Mouse (Mus musculus): ENCODE results near the gene Ppargc1a. TPM values are rescaled to one million over a fixed set of nuclear protein-coding genes. Genes with fewer than 3 reads are reported as not detected.

Gene Ppargc1a
- polyA plus RNA-seq, 1 experiment from 2014 or later: 0.03 TPM

GRCm38 (mm10) chr5:51541557-51541956 is 26.0 kb downstream of the Ppargc1a start:
- H3K4me3 ChIP-seq (ENCODE audit: inconsistent target): no peak overlapping the region
- WGBS (ENCODE audit: missing documents): 83% methylated on average over 3 of the region's 3 CpGs

GRCm38 (mm10) chr5:51540816-51541215 is 26.7 kb downstream of the Ppargc1a start:
- WGBS (ENCODE audit: missing documents): 89% methylated on average over 4 of the region's 4 CpGs
- H3K4me3 ChIP-seq (ENCODE audit: inconsistent target): no peak overlapping the region
- no peaks in the 10 kb centered on the region for H3K36me3 ChIP-seq (ENCODE audit: inconsistent target)
- H3K27ac ChIP-seq: no peak overlapping the region
- no peaks in the 10 kb centered on the region for H3K79me2 ChIP-seq (ENCODE audit: inconsistent target)

More at GRCm38 (mm10) chr5:51541557-51541956, 26.0 kb downstream of the Ppargc1a start:
- Histone ChIP-seq H3K27ac (no peak overlapping the region), H3K36me3 (ENCODE audit: inconsistent target) (no peaks in the 10 kb centered on the region), H3K79me2 (ENCODE audit: inconsistent target) (no peaks in the 10 kb centered on the region)

- no peak overlapping the region for H3K4me3 ChIP-seq (ENCODE audit: inconsistent target)
- H3K27ac ChIP-seq: no peak overlapping the region
- H3K36me3 ChIP-seq (ENCODE audit: inconsistent target): no peaks in the 10 kb centered on the region
- H3K79me2 ChIP-seq (ENCODE audit: inconsistent target): no peaks in the 10 kb centered on the region
These were observed 28.0 kb downstream of the Ppargc1a start for GRCm38 (mm10) chr5:51539563-51539962.

GRCm38 (mm10) chr5:51538319-51538718 is 29.2 kb downstream of the Ppargc1a start:
- WGBS (ENCODE audit: missing documents): 89% methylated on average over 6 of the region's 6 CpGs
- Histone ChIP-seq H3K36me3 (ENCODE audit: inconsistent target) (no peaks in the 10 kb centered on the region), H3K27ac (no peak overlapping the region), H3K4me3 (ENCODE audit: inconsistent target) (no peak overlapping the region), H3K79me2 (ENCODE audit: inconsistent target) (no peaks in the 10 kb centered on the region)

DNA sequence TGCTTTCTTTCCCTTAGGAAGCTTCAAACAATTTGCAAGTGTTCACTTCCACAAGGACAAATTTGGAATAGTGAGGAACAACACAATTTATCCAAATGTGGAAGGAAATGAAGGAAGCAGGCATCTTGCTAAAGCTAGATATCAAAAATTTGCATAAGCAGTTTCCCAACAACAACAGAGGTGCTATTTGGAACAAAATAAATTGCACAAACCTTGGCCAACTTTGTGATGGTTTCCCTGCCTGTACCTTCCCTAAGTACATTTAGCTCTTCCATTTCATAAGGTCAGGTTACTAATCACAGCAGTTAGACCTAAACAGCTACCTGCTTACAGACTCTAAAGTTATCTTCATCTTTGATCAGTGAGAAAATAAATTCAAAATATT is 29.9 kb downstream of the Ppargc1a start:
- H3K4me3 ChIP-seq (ENCODE audit: inconsistent target): no peak overlapping the region
- no peaks in the 10 kb centered on the region for H3K36me3 ChIP-seq (ENCODE audit: inconsistent target)
- H3K27ac ChIP-seq: no peak overlapping the region
- H3K79me2 ChIP-seq (ENCODE audit: inconsistent target): no peaks in the 10 kb centered on the region

DNA sequence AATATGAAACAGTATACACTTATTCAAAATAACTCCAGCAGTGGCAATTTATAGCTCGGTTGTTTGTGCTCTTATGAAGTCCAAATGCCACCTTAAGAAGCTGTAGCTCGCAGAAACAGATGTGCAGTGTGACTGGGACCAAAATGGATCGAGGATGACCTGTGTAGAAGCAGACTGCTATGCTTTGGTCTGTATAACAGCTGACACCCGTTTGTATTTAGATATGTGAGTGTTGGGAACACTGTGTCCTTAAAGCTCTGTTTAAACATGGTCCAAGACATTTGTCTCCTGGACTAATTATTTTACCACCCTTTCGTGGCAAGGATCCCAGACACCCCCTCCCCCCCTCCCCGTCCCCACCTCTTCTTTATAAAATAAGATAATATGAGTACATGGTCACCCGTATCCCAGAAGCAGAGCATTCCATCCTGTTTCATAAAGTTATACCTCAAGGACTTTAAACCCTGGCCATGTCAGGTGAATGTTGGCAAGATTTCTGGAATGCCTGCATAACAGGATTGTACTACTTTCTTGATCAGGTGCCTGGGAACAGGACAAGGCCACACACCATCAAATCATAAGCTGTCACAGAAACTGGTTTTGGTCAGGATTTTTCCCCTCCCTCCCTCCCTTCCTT is 30.4 kb downstream of the Ppargc1a start:
- H3K4me3 ChIP-seq (ENCODE audit: inconsistent target): no peak overlapping the region
- no peaks in the 10 kb centered on the region for H3K79me2 ChIP-seq (ENCODE audit: inconsistent target)
- no peaks in the 10 kb centered on the region for H3K36me3 ChIP-seq (ENCODE audit: inconsistent target)
- no peak overlapping the region for H3K27ac ChIP-seq
- 85% methylated on average over 7 of the region's 7 CpGs for WGBS (ENCODE audit: missing documents)

DNA sequence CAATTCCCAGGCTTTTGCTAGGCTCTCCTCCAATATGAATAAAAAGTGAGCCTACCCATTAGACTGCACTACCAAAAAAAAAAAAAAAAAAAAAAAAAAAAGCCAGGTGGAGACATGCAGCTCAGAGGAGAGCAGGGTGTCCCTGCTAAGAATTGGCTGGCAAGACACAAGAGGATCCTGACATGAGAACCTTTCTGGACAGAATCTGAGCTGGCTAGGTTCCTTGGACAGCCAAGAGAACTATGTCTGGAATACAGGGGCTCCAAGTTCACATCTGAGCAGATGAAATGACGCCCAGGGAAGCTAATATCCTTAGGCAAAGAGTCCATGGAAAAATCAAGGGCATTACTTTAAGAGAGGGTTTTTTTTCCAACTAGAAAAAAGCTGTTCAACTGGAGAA is 33.1 kb downstream of the Ppargc1a start:
- Histone ChIP-seq H3K4me3 (ENCODE audit: inconsistent target) (no peak overlapping the region), H3K36me3 (ENCODE audit: inconsistent target) (no peaks in the 10 kb centered on the region), H3K79me2 (ENCODE audit: inconsistent target) (no peaks in the 10 kb centered on the region), H3K27ac (no peak overlapping the region)
- 71% methylated on average over 1 of the region's 1 CpGs for WGBS (ENCODE audit: missing documents)

DNA sequence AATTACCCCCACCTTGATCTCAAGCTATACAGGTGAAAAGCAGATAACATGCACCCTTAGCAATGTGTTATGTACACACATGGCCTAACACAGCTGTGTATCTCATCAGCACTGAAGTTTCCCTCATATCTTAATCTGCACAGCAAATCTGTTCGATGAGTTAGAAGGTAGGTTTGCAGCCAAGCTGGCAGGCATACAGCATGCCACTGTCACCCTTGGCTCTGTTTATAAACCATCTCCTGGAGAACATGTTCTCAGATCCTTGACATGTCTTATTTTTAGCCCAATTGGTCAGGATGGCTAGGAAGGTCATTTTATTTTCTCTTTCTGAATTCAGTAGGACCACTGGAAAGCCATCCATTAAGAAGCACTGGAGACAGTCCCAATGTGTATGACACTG is 36.2 kb downstream of the Ppargc1a start:
- Histone ChIP-seq H3K36me3 (ENCODE audit: inconsistent target) (no peaks in the 10 kb centered on the region), H3K27ac (no peak overlapping the region), H3K79me2 (ENCODE audit: inconsistent target) (no peaks in the 10 kb centered on the region), H3K4me3 (ENCODE audit: inconsistent target) (no peak overlapping the region)
- WGBS (ENCODE audit: missing documents): 93% methylated on average over 1 of the region's 1 CpGs

DNA sequence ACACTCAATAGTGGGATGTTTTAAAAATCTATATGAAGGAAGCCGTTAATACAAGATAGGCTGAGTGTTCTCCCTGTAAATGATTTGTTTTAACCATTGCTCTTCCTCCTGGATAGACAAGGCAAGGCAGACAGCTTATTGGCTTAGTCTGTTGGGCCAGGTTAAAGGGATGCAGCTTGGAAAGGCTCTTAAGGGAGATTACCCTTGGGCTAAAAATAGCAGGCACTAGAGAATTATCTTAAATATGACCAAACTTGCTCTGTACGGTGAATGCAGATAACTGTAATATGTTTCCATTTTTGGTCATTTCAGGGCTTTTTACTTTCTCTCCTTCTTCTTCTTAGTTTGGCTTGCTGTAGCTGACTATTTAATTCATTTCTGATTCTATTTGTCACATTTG is 38.1 kb downstream of the Ppargc1a start:
- H3K27ac ChIP-seq: no peak overlapping the region

GRCm38 (mm10) chr5:51528165-51528498 is 39.4 kb downstream of the Ppargc1a start:
- no peaks in the 10 kb centered on the region for H3K79me2 ChIP-seq (ENCODE audit: inconsistent target)
- no peak overlapping the region for H3K4me3 ChIP-seq (ENCODE audit: inconsistent target)
- no peak overlapping the region for H3K27ac ChIP-seq
- H3K36me3 ChIP-seq (ENCODE audit: inconsistent target): no peaks in the 10 kb centered on the region

More for the DNA sequence above, 38.1 kb downstream of the Ppargc1a start:
- no peaks in the 10 kb centered on the region for H3K36me3 ChIP-seq (ENCODE audit: inconsistent target)
- 93% methylated on average over 2 of the region's 2 CpGs for WGBS (ENCODE audit: missing documents)
- no peaks in the 10 kb centered on the region for H3K79me2 ChIP-seq (ENCODE audit: inconsistent target)
- H3K4me3 ChIP-seq (ENCODE audit: inconsistent target): no peak overlapping the region

DNA sequence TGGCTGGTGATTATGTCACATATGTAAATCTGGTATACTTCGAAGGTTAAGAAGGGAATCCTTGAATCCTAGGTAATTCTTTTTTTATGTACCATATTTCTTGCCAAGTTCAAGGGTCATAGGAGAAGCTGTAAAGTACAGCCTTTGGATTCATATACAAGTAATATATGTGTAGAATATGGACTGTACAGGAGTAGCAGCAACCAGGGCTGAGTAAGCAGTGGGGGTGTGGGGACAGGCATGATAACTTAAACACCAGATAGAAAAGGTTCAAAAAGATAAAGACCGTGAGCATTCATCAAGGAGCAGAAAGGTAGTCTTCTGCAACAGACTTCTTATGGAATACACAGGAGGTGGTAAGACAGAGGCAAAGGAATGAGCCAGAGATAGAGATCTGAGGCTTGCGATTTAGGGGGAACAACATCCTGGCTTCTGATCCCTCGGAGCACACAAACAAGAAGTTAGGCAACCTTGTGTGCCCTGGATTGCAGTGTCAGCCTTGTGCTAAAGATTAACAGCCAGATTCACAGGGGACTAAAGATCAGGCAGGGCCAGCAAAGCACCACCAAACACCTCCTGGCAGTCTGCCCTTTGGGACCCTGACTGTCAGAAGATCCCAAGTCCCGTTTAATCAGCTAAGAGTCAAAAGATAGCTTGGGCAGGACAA is 39.9 kb downstream of the Ppargc1a start:
- Histone ChIP-seq H3K4me3 (ENCODE audit: inconsistent target) (no peak overlapping the region), H3K36me3 (ENCODE audit: inconsistent target) (no peaks in the 10 kb centered on the region), H3K79me2 (ENCODE audit: inconsistent target) (no peaks in the 10 kb centered on the region), H3K27ac (no peak overlapping the region)
- 92% methylated on average over 5 of the region's 5 CpGs for WGBS (ENCODE audit: missing documents)

- no peak overlapping the region for H3K27ac ChIP-seq
- H3K4me3 ChIP-seq (ENCODE audit: inconsistent target): no peak overlapping the region
- no peaks in the 10 kb centered on the region for H3K79me2 ChIP-seq (ENCODE audit: inconsistent target)
- 88% methylated on average over 2 of the region's 2 CpGs for WGBS (ENCODE audit: missing documents)
- no peaks in the 10 kb centered on the region for H3K36me3 ChIP-seq (ENCODE audit: inconsistent target)
These were observed 41.7 kb downstream of the Ppargc1a start for GRCm38 (mm10) chr5:51525858-51526257.

DNA sequence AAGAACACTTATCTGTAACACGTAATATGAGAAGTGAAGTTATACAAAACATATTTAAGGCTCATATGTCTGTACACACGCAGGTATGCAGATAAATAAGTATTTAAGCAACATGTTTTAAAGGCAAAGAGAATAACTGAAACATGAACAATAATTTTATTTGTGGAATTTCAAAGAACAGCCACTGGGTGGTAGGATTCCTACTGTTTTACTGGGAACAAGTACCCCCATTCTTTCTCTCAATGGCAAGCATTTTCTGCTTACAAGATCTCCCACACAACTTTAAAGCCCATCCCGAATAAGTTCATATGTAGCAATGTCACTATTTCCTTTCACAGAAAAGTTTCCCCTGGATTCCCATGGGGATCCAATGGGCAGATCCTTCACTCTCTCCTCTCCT is 46.7 kb downstream of the Ppargc1a start:
- Histone ChIP-seq H3K4me3 (ENCODE audit: inconsistent target) (no peak overlapping the region), H3K36me3 (ENCODE audit: inconsistent target) (no peaks in the 10 kb centered on the region), H3K79me2 (ENCODE audit: inconsistent target) (no peaks in the 10 kb centered on the region), H3K27ac (no peak overlapping the region)
- 85% methylated on average over 2 of the region's 3 CpGs for WGBS (ENCODE audit: missing documents)

- no peaks in the 10 kb centered on the region for H3K36me3 ChIP-seq (ENCODE audit: inconsistent target)
- no peak overlapping the region for H3K4me3 ChIP-seq (ENCODE audit: inconsistent target)
- WGBS (ENCODE audit: missing documents): 88% methylated on average over 6 of the region's 6 CpGs
These were observed 49.9 kb downstream of the Ppargc1a start for GRCm38 (mm10) chr5:51517440-51518187.

GRCm38 (mm10) chr5:51504654-51505053 is 62.9 kb downstream of the Ppargc1a start:
- no peaks in the 10 kb centered on the region for H3K79me2 ChIP-seq (ENCODE audit: inconsistent target)
- 93% methylated on average over 2 of the region's 2 CpGs for WGBS (ENCODE audit: missing documents)
- no peak overlapping the region for H3K27ac ChIP-seq
- no peak overlapping the region for H3K4me3 ChIP-seq (ENCODE audit: inconsistent target)
- H3K36me3 ChIP-seq (ENCODE audit: inconsistent target): no peaks in the 10 kb centered on the region

More at GRCm38 (mm10) chr5:51517440-51518187, 49.9 kb downstream of the Ppargc1a start:
- Histone ChIP-seq H3K79me2 (ENCODE audit: inconsistent target) (no peaks in the 10 kb centered on the region), H3K27ac (no peak overlapping the region)
